Mouse (Mus musculus): ENCODE results near the gene Dop1b.

DNA sequence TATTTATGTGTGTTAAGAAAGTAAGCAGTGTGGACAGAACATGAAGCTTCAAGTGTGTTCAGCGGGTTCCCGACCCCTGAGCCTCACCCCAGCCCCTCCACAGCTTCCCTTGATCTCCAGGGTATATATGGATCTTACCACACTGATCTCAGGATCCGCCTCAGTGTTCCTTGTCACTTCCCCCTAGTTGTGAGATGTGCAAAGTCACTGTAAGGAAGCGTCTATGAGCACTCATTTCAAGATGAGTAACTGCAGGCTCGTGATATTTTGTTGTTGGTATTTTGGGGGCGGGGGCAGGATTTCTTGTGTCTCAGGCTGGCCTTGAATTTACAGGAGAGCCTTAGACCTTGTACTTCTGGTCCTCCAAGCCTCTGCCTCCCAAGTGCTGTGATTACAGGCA lies 38.8 kb downstream of the Dop1b start:
- no peak for TF ChIP-seq CTCF (IDR thresholded peaks at IDR 0.05; ENCODE audit: low read depth)
- no peak for TF ChIP-seq EP300 (IDR thresholded peaks at IDR 0.05; ENCODE audit: low read depth)

All from liver, embryonic 14.5 days (tissue).